Mouse (Mus musculus): ENCODE results near the gene Gdpd3. TPM values are rescaled to one million over a fixed set of nuclear protein-coding genes. Genes with fewer than 3 reads are reported as not detected.

Gene Gdpd3
- polyA plus RNA-seq, 1 experiment from 2014 or later: 13.9 TPM

DNA sequence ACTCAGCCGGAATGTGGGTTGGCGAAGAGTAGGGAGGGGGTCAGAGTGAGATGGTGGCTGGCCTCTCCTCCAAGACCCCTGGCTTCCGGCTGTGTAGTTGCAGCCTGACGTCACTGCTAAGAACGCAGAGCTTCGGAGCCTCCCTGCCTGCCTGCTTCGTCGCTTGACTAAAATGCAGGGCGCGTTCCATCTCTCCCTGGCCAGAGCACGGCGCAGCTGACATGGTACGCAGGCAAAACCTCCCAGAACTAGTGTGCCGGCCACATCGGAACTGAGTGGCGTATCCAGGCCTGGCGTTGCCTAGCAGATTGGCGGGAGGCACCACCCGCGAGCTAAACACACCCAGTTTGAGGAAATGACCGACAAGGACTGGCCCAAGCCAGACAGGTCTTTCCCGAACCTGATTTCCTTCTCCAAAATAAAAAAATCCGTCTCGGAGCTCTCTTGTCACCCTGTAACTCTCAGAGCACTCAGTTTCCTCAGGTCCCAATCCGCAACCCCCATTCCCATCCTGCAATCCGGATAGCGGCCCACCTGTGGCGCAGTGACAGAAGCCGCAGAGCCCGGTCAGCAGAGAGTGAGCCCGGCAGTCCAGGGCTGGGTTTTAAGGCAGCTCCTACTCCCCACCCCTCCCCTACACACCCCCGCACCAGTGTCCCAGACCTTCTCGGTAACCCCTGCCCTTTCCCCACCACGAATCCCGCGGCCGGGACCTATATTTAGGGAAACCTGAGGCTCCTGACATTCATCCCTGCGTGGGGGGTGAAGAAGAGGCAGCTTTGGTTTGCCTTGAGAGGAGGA, 33.5 kb downstream of the Gdpd3 start:
- peak overlapping the region; percentile 60 for H3K9ac ChIP-seq (ENCODE audit: low read depth, low read length)
- H3K9me3 ChIP-seq (ENCODE audit: control insufficient read depth): no peaks in the 10 kb centered on the region
- H3K4me1 ChIP-seq (replicated peaks; ENCODE audit: control insufficient read depth, insufficient read depth, low read length): 0 out of 2 replicates have a peak, but pooled peaks cover 3% of the 10 kb centered on the region
- peak overlapping the region; percentile 86 for H3K4me3 ChIP-seq (ENCODE audit: low read depth, low read length)
- 4% methylated on average over 38 of the region's 38 CpGs for WGBS
- no peaks in the 10 kb centered on the region for H3K27me3 ChIP-seq (replicated peaks; ENCODE audit: control insufficient read depth, insufficient read depth, low read length)
- H3K4me2 ChIP-seq (replicated peaks; ENCODE audit: low read depth): peak overlapping the region; percentile 85
- TF ChIP-seq CTCF (IDR thresholded peaks at IDR 0.05; ENCODE audit: low read depth): peak; percentile 57
- peak; percentile 78 for ATAC-seq
- peak overlapping the region; percentile 89 for H3K27ac ChIP-seq (ENCODE audit: low read depth, low read length)
- peaks cover 25% of the 10 kb centered on the region for H3K36me3 ChIP-seq (ENCODE audit: control insufficient read depth, insufficient read depth)

DNA sequence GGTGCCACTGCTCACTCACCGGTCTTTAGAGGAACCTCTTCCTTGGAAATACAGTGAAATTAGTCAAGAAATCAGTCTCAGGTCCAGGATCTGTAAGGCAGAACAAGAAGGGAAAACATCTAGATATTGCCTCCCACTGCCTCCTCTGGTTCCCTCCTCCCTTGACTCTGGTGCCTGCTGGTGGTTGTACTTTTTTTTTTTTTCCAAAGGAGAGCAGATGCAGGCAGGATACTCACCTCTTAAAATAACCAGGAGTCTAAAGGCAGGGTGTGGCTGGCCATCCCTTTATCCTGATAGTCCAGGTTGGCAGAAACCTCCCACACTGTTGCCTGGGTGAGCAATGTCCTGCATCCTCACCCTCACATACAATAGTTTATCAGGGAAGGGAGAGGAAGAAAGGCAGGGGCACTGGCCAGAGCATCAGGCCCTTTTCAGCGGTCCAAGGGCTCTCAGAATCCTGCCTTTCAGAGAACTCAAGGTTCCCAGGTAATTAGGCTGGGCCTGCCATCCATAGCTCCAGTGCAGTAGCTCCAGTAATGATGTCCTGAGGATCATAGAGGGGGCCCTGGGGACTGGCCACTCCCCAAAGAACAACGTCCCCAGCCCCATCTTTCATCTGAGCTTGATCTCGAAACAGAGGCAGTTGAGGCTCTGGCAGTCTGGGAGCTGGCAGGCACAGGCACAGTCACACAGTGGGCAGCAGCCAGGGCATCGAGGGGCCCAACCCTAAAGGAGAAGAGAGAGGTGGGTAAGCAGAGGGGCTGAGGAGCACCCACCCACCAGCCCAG, 34.3 kb downstream of the Gdpd3 start:
- H3K36me3 ChIP-seq (ENCODE audit: control insufficient read depth, insufficient read depth): peaks cover 17% of the 10 kb centered on the region; the same call in 1 of the 2 replicates
- no peak; the same call in 1 of the 2 replicates for TF ChIP-seq CTCF (IDR thresholded peaks at IDR 0.05; ENCODE audit: low read depth)
- 61% methylated on average over 5 of the region's 5 CpGs for WGBS

DNA sequence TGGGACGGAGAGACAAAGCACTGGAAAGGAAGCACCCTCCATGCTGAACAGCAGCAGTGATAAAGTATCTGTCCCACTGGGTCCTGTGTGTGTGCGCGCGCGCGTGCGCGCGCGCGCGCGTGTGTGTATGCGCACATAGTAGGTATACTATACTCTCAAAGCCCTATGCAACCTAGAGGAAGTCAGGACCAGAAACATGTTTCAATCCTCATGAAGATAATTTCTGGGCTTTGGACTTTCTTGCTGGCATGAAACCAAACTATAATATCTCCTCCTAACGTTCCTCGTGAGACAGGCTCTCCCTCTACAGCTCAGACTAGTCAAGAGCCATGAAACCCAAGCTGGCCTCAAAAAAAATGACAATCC, 34.9 kb downstream of the Gdpd3 start:
- Histone ChIP-seq H3K4me1 (replicated peaks; ENCODE audit: control insufficient read depth, insufficient read depth, low read length) (0 out of 2 replicates have a peak, but pooled peaks cover 3% of the 10 kb centered on the region), H3K27me3 (replicated peaks; ENCODE audit: control insufficient read depth, insufficient read depth, low read length) (no peaks in the 10 kb centered on the region), H3K9me3 (ENCODE audit: control insufficient read depth) (no peaks in the 10 kb centered on the region), H3K9ac (ENCODE audit: low read depth, low read length) (no peak overlapping the region), H3K36me3 (ENCODE audit: control insufficient read depth, insufficient read depth) (peaks cover 11% of the 10 kb centered on the region; the same call in 1 of the 2 replicates), H3K27ac (ENCODE audit: low read depth, low read length) (no peak overlapping the region), H3K4me2 (replicated peaks; ENCODE audit: low read depth) (no peak overlapping the region), H3K4me3 (ENCODE audit: low read depth, low read length) (no peak overlapping the region)
- 88% methylated on average over 16 of the region's 16 CpGs for WGBS
- TF ChIP-seq CTCF (IDR thresholded peaks at IDR 0.05; ENCODE audit: low read depth): no peak
- no peak for ATAC-seq

More for the DNA sequence above, 34.3 kb downstream of the Gdpd3 start:
- Histone ChIP-seq H3K27me3 (replicated peaks; ENCODE audit: control insufficient read depth, insufficient read depth, low read length) (no peaks in the 10 kb centered on the region), H3K9ac (ENCODE audit: low read depth, low read length) (peak overlapping the region; percentile 60), H3K4me2 (replicated peaks; ENCODE audit: low read depth) (peak overlapping the region; percentile 85), H3K9me3 (ENCODE audit: control insufficient read depth) (no peaks in the 10 kb centered on the region), H3K4me1 (replicated peaks; ENCODE audit: control insufficient read depth, insufficient read depth, low read length) (0 out of 2 replicates have a peak, but pooled peaks cover 3% of the 10 kb centered on the region), H3K27ac (ENCODE audit: low read depth, low read length) (peak overlapping the region; percentile 89), H3K4me3 (ENCODE audit: low read depth, low read length) (peak overlapping the region; percentile 86)
- no peak for ATAC-seq

DNA sequence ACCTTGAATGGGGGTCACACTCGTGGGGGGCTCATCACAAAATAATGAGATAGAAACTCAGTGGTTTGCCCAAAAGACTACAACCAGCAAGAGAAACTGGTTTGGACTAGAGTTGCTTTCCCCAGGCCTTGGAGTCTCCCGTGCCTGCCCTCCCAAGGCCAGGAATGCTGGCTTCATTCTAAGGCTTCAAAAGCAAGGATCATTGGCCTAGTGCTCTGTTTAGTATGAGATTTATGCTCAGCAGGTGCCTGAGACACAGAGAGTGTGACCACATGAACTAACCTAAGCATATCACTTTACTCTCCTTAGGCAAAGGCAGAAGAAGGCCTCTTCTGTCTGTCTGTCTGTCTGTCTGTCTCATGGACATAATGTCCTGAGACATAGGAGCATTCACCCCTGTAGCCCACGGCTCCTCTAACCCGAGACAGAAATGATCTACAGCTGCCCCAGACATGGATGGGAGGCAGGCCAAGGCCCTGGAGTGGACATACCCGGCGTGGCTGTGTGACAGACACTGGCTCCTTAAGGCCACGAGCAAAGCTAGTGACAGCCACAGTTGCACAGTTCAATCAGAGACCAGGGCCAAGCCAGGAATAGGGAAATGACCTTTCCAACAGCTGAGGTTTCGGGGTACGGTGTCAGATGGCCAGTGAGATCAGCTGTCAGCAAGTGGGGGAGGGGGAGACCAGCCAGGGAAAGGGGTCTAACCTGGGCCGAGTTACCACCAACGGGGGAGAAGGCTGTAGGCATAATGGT, 36.2 kb downstream of the Gdpd3 start:
- H3K4me1 ChIP-seq (replicated peaks; ENCODE audit: control insufficient read depth, insufficient read depth, low read length): 0 out of 2 replicates have a peak, but pooled peaks cover 3% of the 10 kb centered on the region
- peaks cover 3% of the 10 kb centered on the region; the same call in 1 of the 2 replicates for H3K36me3 ChIP-seq (ENCODE audit: control insufficient read depth, insufficient read depth)
- H3K9me3 ChIP-seq (ENCODE audit: control insufficient read depth): no peaks in the 10 kb centered on the region
- H3K4me3 ChIP-seq (ENCODE audit: low read depth, low read length): no peak overlapping the region
- no peak overlapping the region for H3K9ac ChIP-seq (ENCODE audit: low read depth, low read length)
- ATAC-seq: no peak
- no peak overlapping the region for H3K4me2 ChIP-seq (replicated peaks; ENCODE audit: low read depth)
- H3K27ac ChIP-seq (ENCODE audit: low read depth, low read length): no peak overlapping the region
- H3K27me3 ChIP-seq (replicated peaks; ENCODE audit: control insufficient read depth, insufficient read depth, low read length): no peaks in the 10 kb centered on the region
- 84% methylated on average over 11 of the region's 11 CpGs for WGBS
- TF ChIP-seq CTCF (IDR thresholded peaks at IDR 0.05; ENCODE audit: low read depth): no peak

DNA sequence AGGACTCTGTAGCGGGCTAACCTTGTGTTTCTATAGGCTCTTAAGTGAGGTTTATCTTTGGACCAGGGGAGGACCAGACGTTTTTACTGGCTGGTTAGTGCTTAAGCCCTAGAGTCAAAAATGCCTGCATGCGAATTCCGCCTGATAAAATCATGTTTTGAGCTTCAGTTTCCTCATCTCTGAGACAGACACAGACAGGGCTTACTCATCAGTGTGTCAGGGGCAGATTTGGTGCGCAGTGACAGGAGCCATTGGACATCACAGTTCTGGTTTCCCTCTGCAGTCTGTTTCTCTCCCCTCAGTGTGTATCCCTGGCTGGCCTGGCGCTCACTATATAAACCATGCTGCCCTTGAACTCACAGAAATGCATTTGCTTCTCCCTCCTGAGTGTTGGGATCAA, 37.0 kb downstream of the Gdpd3 start:
- TF ChIP-seq CTCF (IDR thresholded peaks at IDR 0.05; ENCODE audit: low read depth): no peak
- Histone ChIP-seq H3K4me1 (replicated peaks; ENCODE audit: control insufficient read depth, insufficient read depth, low read length) (0 out of 2 replicates have a peak, but pooled peaks cover 3% of the 10 kb centered on the region), H3K4me2 (replicated peaks; ENCODE audit: low read depth) (no peak overlapping the region), H3K4me3 (ENCODE audit: low read depth, low read length) (no peak overlapping the region), H3K9ac (ENCODE audit: low read depth, low read length) (no peak overlapping the region), H3K27me3 (replicated peaks; ENCODE audit: control insufficient read depth, insufficient read depth, low read length) (no peaks in the 10 kb centered on the region), H3K36me3 (ENCODE audit: control insufficient read depth, insufficient read depth) (no peaks in the 10 kb centered on the region; the same call in 1 of the 2 replicates), H3K9me3 (ENCODE audit: control insufficient read depth) (no peaks in the 10 kb centered on the region), H3K27ac (ENCODE audit: low read depth, low read length) (no peak overlapping the region)
- WGBS: 84% methylated on average over 6 of the region's 6 CpGs
- ATAC-seq: no peak
